Mouse (Mus musculus) spleen, adult 2 months (tissue): Measurements from ENCODE around the gene Ifngr2. TPM values are rescaled to one million over a fixed set of nuclear protein-coding genes. Genes with fewer than 3 reads are reported as not detected.

ENCODE experiments used
- DNase-seq, 2 experiments: peaks; one replicate each; pipeline versions ENCODE4 v3.0.0 to v3.0.0-alpha.2; 2012 to 2021; ENCODE audit warnings: low spot score in 2 of 2, low read depth in 1 of 2
- H3K27ac ChIP-seq: fragments of 200-500 bp; 2 replicates; pipeline ENCODE4 v1.5.1; 2012; ENCODE audit warnings: low read length, inconsistent platforms; ENCODE audit not compliant: insufficient read depth
- H3K27me3 ChIP-seq: fragments of 200-500 bp; 2 replicates; pipeline ENCODE4 v1.6.1; 2012; ENCODE audit warnings: mild to moderate bottlenecking, moderate library complexity, low read length, inconsistent platforms; ENCODE audit not compliant: control insufficient read depth, insufficient read depth
- H3K36me3 ChIP-seq: fragments of 200-500 bp; 2 replicates; pipeline ENCODE4 v1.6.1; 2012; ENCODE audit warnings: mild to moderate bottlenecking, low read length, inconsistent platforms; ENCODE audit not compliant: control insufficient read depth, insufficient read depth
- H3K4me1 ChIP-seq: fragments of 200-500 bp; 2 replicates; pipeline ENCODE4 v1.6.1; 2011; ENCODE audit warnings: inconsistent platforms; ENCODE audit not compliant: control insufficient read depth, insufficient read depth, insufficient read length
- H3K4me3 ChIP-seq: fragments of 200-500 bp; 2 replicates; pipeline ENCODE4 v1.5.1; 2011; ENCODE audit warnings: mild to moderate bottlenecking, inconsistent platforms; ENCODE audit not compliant: insufficient read depth, insufficient read length; ENCODE audit errors: extremely low read depth
- CTCF ChIP-seq: fragments of 200-500 bp; IDR thresholded peaks from 2 replicates; pipeline ENCODE4 v1.5.1; 2011; ENCODE audit warnings: mild to moderate bottlenecking, inconsistent platforms; ENCODE audit not compliant: insufficient read depth, insufficient read length, insufficient replicate concordance; ENCODE audit errors: extremely low read depth
- POLR2A ChIP-seq: fragments of 200-500 bp; IDR thresholded peaks from 2 replicates; pipeline ENCODE4 v1.6.1; 2011; ENCODE audit warnings: low read depth, low read length, inconsistent platforms
- WGBS: fragments of 180-500 bp; shearing (Covaris S2); methylation state at CpG from one replicate; pipeline ENCODE4 v1.1.7; 2018; 5-methylcytosine and 5-hydroxymethylcytosine counted together
- polyA plus RNA-seq: library from polyadenylated mRNA; depleted of rRNA; stranded (reverse); fragments of >200 nt; gene quantifications from 2 replicates; pipeline ENCODE4 v1.2.3, GENCODE M21; 2012; rRNA removed

The Ifngr2 gene
- polyA plus RNA-seq, 1 experiment: 18.7 TPM

- Histone ChIP-seq H3K27me3 (no peaks in the 10 kb centered on the region), H3K4me3 (no peak overlapping the region), H3K27ac (no peak overlapping the region), H3K36me3 (no peaks in the 10 kb centered on the region), H3K4me1 (no peaks in the 10 kb centered on the region)
- 82% methylated on average over 5 of the region's 5 CpGs for WGBS
- TF ChIP-seq CTCF (no peak), POLR2A (no peak)
- DNase-seq: no peak
Observed at GRCm38 (mm10) chr16:91612525-91612924, 65.7 kb downstream of the Ifngr2 start.

DNA sequence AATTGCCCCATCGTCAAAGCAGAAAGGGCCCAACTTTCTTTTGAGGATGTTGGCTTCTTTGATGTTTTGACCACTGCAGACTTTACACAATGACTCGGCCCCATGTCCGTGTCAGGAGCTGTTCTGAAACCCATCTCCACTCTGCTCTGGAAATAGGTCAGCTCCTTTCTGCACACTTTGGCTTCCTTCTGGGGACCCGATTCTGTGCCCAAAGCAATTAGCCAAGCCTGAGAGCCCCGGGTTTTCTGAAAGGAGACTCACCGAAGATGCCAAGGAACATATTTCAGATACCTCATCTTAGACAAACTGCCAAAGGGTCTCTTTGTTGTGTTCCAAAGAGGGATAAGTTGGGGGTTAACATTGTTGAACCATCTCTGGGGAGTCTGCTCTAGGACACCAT lies 67.7 kb downstream of the Ifngr2 start:
- Histone ChIP-seq H3K4me1 (peaks cover 3% of the 10 kb centered on the region; the same call in 1 of the 2 replicates), H3K4me3 (no peak overlapping the region), H3K27ac (no peak overlapping the region), H3K36me3 (no peaks in the 10 kb centered on the region), H3K27me3 (no peaks in the 10 kb centered on the region)
- WGBS: 79% methylated on average over 6 of the region's 6 CpGs
- DNase-seq: no peak
- TF ChIP-seq CTCF (no peak), POLR2A (no peak)

Other genes with a start within 250 kb of the Ifngr2 start
- gene Ifnar2, start 174.3 kb upstream of the Ifngr2 start, polyA plus RNA-seq: 59.6 and 73.8 TPM in 2 replicates
- not detected in 2 replicates for gene Gm21970, start 155.4 kb upstream of the Ifngr2 start, polyA plus RNA-seq
- 40.0 and 43.8 TPM in 2 replicates for gene Il10rb, start 140.9 kb upstream of the Ifngr2 start, polyA plus RNA-seq
- gene Ifnar1, start 61.8 kb upstream of the Ifngr2 start, polyA plus RNA-seq: 22.3 and 25.4 TPM in 2 replicates
- 19.6 and 21.2 TPM in 2 replicates for gene Tmem50b, start 50.7 kb downstream of the Ifngr2 start, polyA plus RNA-seq
- 0.39 and 0.42 TPM in 2 replicates for gene Dnajc28, start 72.0 kb downstream of the Ifngr2 start, polyA plus RNA-seq
- 24.8 and 26.4 TPM in 2 replicates for gene Gart, start 99.9 kb downstream of the Ifngr2 start, polyA plus RNA-seq
- 107 and 127 TPM in 2 replicates for gene Son, start 100.4 kb downstream of the Ifngr2 start, polyA plus RNA-seq
- gene Donson, start 141.7 kb downstream of the Ifngr2 start, polyA plus RNA-seq: 13.1 and 22.0 TPM in 2 replicates
- 11.6 and 11.9 TPM in 2 replicates for gene Cryzl1, start 181.9 kb downstream of the Ifngr2 start, polyA plus RNA-seq
- 21.7 and 36.0 TPM in 2 replicates for gene Itsn1, start 182.2 kb downstream of the Ifngr2 start, polyA plus RNA-seq